Mouse (Mus musculus) testis, adult 2 months (tissue): ENCODE measurements around the gene Nudcd3. TPM values are rescaled to one million over a fixed set of nuclear protein-coding genes. Genes with fewer than 3 reads are reported as not detected.
"Not testable (repeated sequence)": the region's sequence is repeated elsewhere in the genome, so short reads cannot be mapped to it uniquely, and the experiment has no call there.

Experiments used
- H3K27ac ChIP-seq: fragments of 200-500 bp; 2 replicates; pipeline ENCODE4 v1.5.1; 2012; ENCODE audit warnings: low read depth, low read length; ENCODE audit not compliant: control insufficient read depth, insufficient read depth
- H3K27me3 ChIP-seq: fragments of 200-500 bp; 2 replicates; pipeline ENCODE4 v1.6.1; 2012; ENCODE audit warnings: mild to moderate bottlenecking, low read length, moderate library complexity; ENCODE audit not compliant: control insufficient read depth, insufficient read depth
- H3K36me3 ChIP-seq: fragments of 200-500 bp; 2 replicates; pipeline ENCODE4 v1.6.1; 2012; ENCODE audit warnings: mild to moderate bottlenecking, low read length; ENCODE audit not compliant: control insufficient read depth, insufficient read depth
- H3K4me1 ChIP-seq: fragments of 200-500 bp; 2 replicates; pipeline ENCODE4 v1.6.1; 2012; ENCODE audit warnings: low read length; ENCODE audit not compliant: control insufficient read depth, insufficient read depth
- H3K4me3 ChIP-seq: fragments of 200-500 bp; 2 replicates; pipeline ENCODE4 v1.5.1; 2012; ENCODE audit warnings: low read depth, mild to moderate bottlenecking, low read length, moderate library complexity, mixed read lengths; ENCODE audit not compliant: control insufficient read depth
- CTCF ChIP-seq: fragments of 200-500 bp; IDR thresholded peaks from 2 replicates; pipeline ENCODE4 v1.5.1; 2012; ENCODE audit warnings: low read depth, mild to moderate bottlenecking, inconsistent platforms, low read length, moderate library complexity; ENCODE audit not compliant: control insufficient read depth, insufficient read depth, insufficient replicate concordance
- POLR2A ChIP-seq: fragments of 200-500 bp; IDR thresholded peaks from 2 replicates; pipeline ENCODE4 v1.6.1; 2012; ENCODE audit warnings: low read depth, mild to moderate bottlenecking, inconsistent platforms, low read length, moderate library complexity; ENCODE audit not compliant: control insufficient read depth
- polyA plus RNA-seq: library from polyadenylated mRNA; depleted of rRNA; stranded (reverse); fragments of >200 nt; gene quantifications from 2 replicates; pipeline ENCODE4 v1.2.3, GENCODE M21; 2012

Nudcd3 gene
- polyA plus RNA-seq, 1 experiment, result 23.5 TPM

- no peaks in the 10 kb centered on the region for H3K27me3 ChIP-seq
- 0 out of 2 replicates have a peak, but pooled peaks cover 2% of the 10 kb centered on the region for H3K4me1 ChIP-seq
- peaks cover 2% of the 10 kb centered on the region for H3K36me3 ChIP-seq
- no peak overlapping the region for H3K4me3 ChIP-seq
- no peak for TF ChIP-seq CTCF
- TF ChIP-seq POLR2A, result no peak
- no peak overlapping the region for H3K27ac ChIP-seq
These were observed 80.9 kb downstream of the Nudcd3 start for GRCm38 (mm10) chr11:6119312-6119711.

GRCm38 (mm10) chr11:6117956-6118355 lies 82.3 kb downstream of the Nudcd3 start:
- no peaks in the 10 kb centered on the region for H3K27me3 ChIP-seq
- H3K36me3 ChIP-seq, result peaks cover 4% of the 10 kb centered on the region
- H3K4me1 ChIP-seq, result 0 out of 2 replicates have a peak, but pooled peaks cover 2% of the 10 kb centered on the region
- H3K4me3 ChIP-seq, result no peak overlapping the region
- TF ChIP-seq CTCF (no peak), POLR2A (no peak)
- H3K27ac ChIP-seq, result no peak overlapping the region

- Histone ChIP-seq H3K27ac (no peak overlapping the region), H3K4me3 (no peak overlapping the region), H3K27me3 (no peaks in the 10 kb centered on the region), H3K4me1 (no peaks in the 10 kb centered on the region), H3K36me3 (peaks cover 4% of the 10 kb centered on the region)
- TF ChIP-seq POLR2A (no peak), CTCF (no peak)
These were observed 88.3 kb downstream of the Nudcd3 start for GRCm38 (mm10) chr11:6111734-6112484.

- Histone ChIP-seq H3K36me3 (peaks cover 4% of the 10 kb centered on the region), H3K27me3 (no peaks in the 10 kb centered on the region), H3K4me3 (no peak overlapping the region), H3K27ac (no peak overlapping the region), H3K4me1 (no peaks in the 10 kb centered on the region)
- no peak for TF ChIP-seq POLR2A
- TF ChIP-seq CTCF, result no peak
These were observed 90.2 kb downstream of the Nudcd3 start for GRCm38 (mm10) chr11:6109990-6110389.

GRCm38 (mm10) chr11:6108296-6108695 lies 91.9 kb downstream of the Nudcd3 start:
- H3K36me3 ChIP-seq, result peaks cover 4% of the 10 kb centered on the region
- TF ChIP-seq CTCF (no peak), POLR2A (no peak)
- H3K4me1 ChIP-seq, result no peaks in the 10 kb centered on the region
- H3K4me3 ChIP-seq, result no peak overlapping the region
- no peak overlapping the region for H3K27ac ChIP-seq
- H3K27me3 ChIP-seq, result no peaks in the 10 kb centered on the region

GRCm38 (mm10) chr11:6107722-6108121 lies 92.5 kb downstream of the Nudcd3 start:
- Histone ChIP-seq H3K4me3 (no peak overlapping the region), H3K27ac (no peak overlapping the region), H3K36me3 (peaks cover 2% of the 10 kb centered on the region; the same call in 1 of the 2 replicates), H3K27me3 (no peaks in the 10 kb centered on the region), H3K4me1 (no peaks in the 10 kb centered on the region)
- no peak for TF ChIP-seq POLR2A
- no peak for TF ChIP-seq CTCF

GRCm38 (mm10) chr11:6104734-6105133 lies 95.5 kb downstream of the Nudcd3 start:
- H3K4me3 ChIP-seq, result no peak overlapping the region
- H3K27me3 ChIP-seq, result no peaks in the 10 kb centered on the region
- TF ChIP-seq POLR2A (no peak), CTCF (no peak)
- no peak overlapping the region for H3K27ac ChIP-seq
- H3K36me3 ChIP-seq, result no peaks in the 10 kb centered on the region
- no peaks in the 10 kb centered on the region for H3K4me1 ChIP-seq

- H3K4me1 ChIP-seq, H3K27me3 ChIP-seq, H3K27ac ChIP-seq, H3K36me3 ChIP-seq, H3K4me3 ChIP-seq: not testable (repeated sequence)
These were observed 103.6 kb downstream of the Nudcd3 start for GRCm38 (mm10) chr11:6096637-6097036.
